Mouse (Mus musculus): ENCODE measurements around the gene AF366264. TPM values are rescaled to one million over a fixed set of nuclear protein-coding genes. Genes with fewer than 3 reads are reported as not detected.
"Not testable (repeated sequence)": the region's sequence is repeated elsewhere in the genome, so short reads cannot be mapped to it uniquely, and the experiment has no call there.

The AF366264 gene
- not detected in 2 replicates for polyA plus RNA-seq (2015; fragmentation: Nextera tagmentation; extraction: Ambion mirVana)

GRCm38 (mm10) chr8:13838289-13838688 lies at the start of gene AF366264:
AF366264 (minus strand) TSS chr8:13838389.
- ATAC-seq (ENCODE audit: low read depth); H3K4me3 ChIP-seq (ENCODE audit: low read depth, low read length); H3K4me2 ChIP-seq (ENCODE audit: low read depth, low read length); H3K4me1 ChIP-seq (ENCODE audit: control insufficient read depth, low read depth, low read length); H3K27me3 ChIP-seq (ENCODE audit: control insufficient read depth, insufficient read depth, low read depth, low read length); H3K9me3 ChIP-seq (replicated peaks; ENCODE audit: control insufficient read depth, low read length); H3K36me3 ChIP-seq (ENCODE audit: control insufficient read depth, insufficient read depth); H3K27ac ChIP-seq (ENCODE audit: low read length); H3K9ac ChIP-seq (ENCODE audit: low read depth, low read length): not testable (repeated sequence)
- WGBS (ENCODE audit: insufficient replicate concordance), result 66% methylated on average over 5 of the region's 5 CpGs

GRCm38 (mm10) chr8:13843286-13843685 lies 5.1 kb upstream of the AF366264 start:
- not testable (repeated sequence) for H3K27me3 ChIP-seq (ENCODE audit: control insufficient read depth, insufficient read depth, low read depth, low read length); H3K36me3 ChIP-seq (ENCODE audit: control insufficient read depth, insufficient read depth); H3K27ac ChIP-seq (ENCODE audit: low read length); ATAC-seq (ENCODE audit: low read depth); H3K4me1 ChIP-seq (ENCODE audit: control insufficient read depth, low read depth, low read length); H3K4me2 ChIP-seq (ENCODE audit: low read depth, low read length); H3K9me3 ChIP-seq (replicated peaks; ENCODE audit: control insufficient read depth, low read length); H3K4me3 ChIP-seq (ENCODE audit: low read depth, low read length); H3K9ac ChIP-seq (ENCODE audit: low read depth, low read length)
- WGBS (ENCODE audit: insufficient replicate concordance), result 75% methylated on average over 1 of the region's 1 CpGs

- no peak for ATAC-seq (ENCODE audit: low read depth)
- no peaks in the 10 kb centered on the region for H3K9me3 ChIP-seq (replicated peaks; ENCODE audit: control insufficient read depth, low read length)
- H3K27me3 ChIP-seq (ENCODE audit: control insufficient read depth, insufficient read depth, low read depth, low read length), result no peaks in the 10 kb centered on the region
- H3K27ac ChIP-seq (ENCODE audit: low read length), result no peak overlapping the region
- H3K9ac ChIP-seq (ENCODE audit: low read depth, low read length), result no peak overlapping the region
- no peak overlapping the region for H3K4me3 ChIP-seq (ENCODE audit: low read depth, low read length)
- no peaks in the 10 kb centered on the region for H3K4me1 ChIP-seq (ENCODE audit: control insufficient read depth, low read depth, low read length)
- no peak overlapping the region for H3K4me2 ChIP-seq (ENCODE audit: low read depth, low read length)
- 54% methylated on average over 7 of the region's 7 CpGs for WGBS (ENCODE audit: insufficient replicate concordance)
- H3K36me3 ChIP-seq (ENCODE audit: control insufficient read depth, insufficient read depth), result no peaks in the 10 kb centered on the region
Measured at GRCm38 (mm10) chr8:13828598-13829172, 9.5 kb downstream of the AF366264 start.

- no peak overlapping the region for H3K4me3 ChIP-seq (ENCODE audit: low read depth, low read length)
- H3K9me3 ChIP-seq (replicated peaks; ENCODE audit: control insufficient read depth, low read length), result no peaks in the 10 kb centered on the region
- H3K27me3 ChIP-seq (ENCODE audit: control insufficient read depth, insufficient read depth, low read depth, low read length), result no peaks in the 10 kb centered on the region
- no peak overlapping the region for H3K9ac ChIP-seq (ENCODE audit: low read depth, low read length)
- peaks cover 9% of the 10 kb centered on the region for H3K36me3 ChIP-seq (ENCODE audit: control insufficient read depth, insufficient read depth)
- WGBS (ENCODE audit: insufficient replicate concordance), result 64% methylated on average over 5 of the region's 5 CpGs
- ATAC-seq (ENCODE audit: low read depth), result no peak
- no peaks in the 10 kb centered on the region for H3K4me1 ChIP-seq (ENCODE audit: control insufficient read depth, low read depth, low read length)
- no peak overlapping the region for H3K4me2 ChIP-seq (ENCODE audit: low read depth, low read length)
- H3K27ac ChIP-seq (ENCODE audit: low read length), result no peak overlapping the region
Measured at GRCm38 (mm10) chr8:13799566-13799965, 38.6 kb downstream of the AF366264 start.

DNA sequence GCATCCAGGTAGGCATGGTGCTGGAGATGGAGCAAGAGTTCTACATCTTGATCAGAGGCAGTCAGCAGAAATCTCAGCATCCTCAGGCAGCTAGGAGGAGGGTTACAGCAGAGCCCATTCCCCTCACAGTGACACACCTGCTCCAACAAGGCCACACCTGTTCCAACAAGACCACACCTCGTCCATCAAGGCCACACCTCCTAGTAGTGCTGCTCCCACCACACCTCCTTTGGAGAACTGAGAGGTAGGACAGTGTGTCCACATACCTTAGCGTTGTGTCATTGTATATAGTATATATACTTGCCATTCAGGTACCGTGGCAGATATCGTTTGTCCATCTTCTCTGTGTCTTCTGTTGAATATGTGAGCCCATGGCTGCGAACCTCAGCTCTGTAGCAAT lies 40.5 kb downstream of the AF366264 start:
- Histone ChIP-seq H3K36me3 (ENCODE audit: control insufficient read depth, insufficient read depth) (peaks cover 9% of the 10 kb centered on the region), H3K9me3 (replicated peaks; ENCODE audit: control insufficient read depth, low read length) (no peaks in the 10 kb centered on the region), H3K4me3 (ENCODE audit: low read depth, low read length) (no peak overlapping the region), H3K9ac (ENCODE audit: low read depth, low read length) (no peak overlapping the region), H3K4me1 (ENCODE audit: control insufficient read depth, low read depth, low read length) (no peaks in the 10 kb centered on the region), H3K27me3 (ENCODE audit: control insufficient read depth, insufficient read depth, low read depth, low read length) (no peaks in the 10 kb centered on the region), H3K4me2 (ENCODE audit: low read depth, low read length) (no peak overlapping the region), H3K27ac (ENCODE audit: low read length) (no peak overlapping the region)
- no peak for ATAC-seq (ENCODE audit: low read depth)
- WGBS (ENCODE audit: insufficient replicate concordance), result 84% methylated on average over 5 of the region's 5 CpGs

- H3K27me3 ChIP-seq (ENCODE audit: control insufficient read depth, insufficient read depth, low read depth, low read length), result no peaks in the 10 kb centered on the region
- ATAC-seq (ENCODE audit: low read depth), result no peak
- no peak overlapping the region for H3K27ac ChIP-seq (ENCODE audit: low read length)
- no peak overlapping the region for H3K4me2 ChIP-seq (ENCODE audit: low read depth, low read length)
- no peaks in the 10 kb centered on the region for H3K9me3 ChIP-seq (replicated peaks; ENCODE audit: control insufficient read depth, low read length)
- H3K4me3 ChIP-seq (ENCODE audit: low read depth, low read length), result no peak overlapping the region
- 81% methylated on average over 11 of the region's 11 CpGs for whole genome bisulfite sequencing (ENCODE audit: insufficient replicate concordance)
- no peaks in the 10 kb centered on the region for H3K4me1 ChIP-seq (ENCODE audit: control insufficient read depth, low read depth, low read length)
- H3K36me3 ChIP-seq (ENCODE audit: control insufficient read depth, insufficient read depth), result peaks cover 11% of the 10 kb centered on the region
- no peak overlapping the region for H3K9ac ChIP-seq (ENCODE audit: low read depth, low read length)
Measured at GRCm38 (mm10) chr8:13793746-13794101, 44.5 kb downstream of the AF366264 start.

DNA sequence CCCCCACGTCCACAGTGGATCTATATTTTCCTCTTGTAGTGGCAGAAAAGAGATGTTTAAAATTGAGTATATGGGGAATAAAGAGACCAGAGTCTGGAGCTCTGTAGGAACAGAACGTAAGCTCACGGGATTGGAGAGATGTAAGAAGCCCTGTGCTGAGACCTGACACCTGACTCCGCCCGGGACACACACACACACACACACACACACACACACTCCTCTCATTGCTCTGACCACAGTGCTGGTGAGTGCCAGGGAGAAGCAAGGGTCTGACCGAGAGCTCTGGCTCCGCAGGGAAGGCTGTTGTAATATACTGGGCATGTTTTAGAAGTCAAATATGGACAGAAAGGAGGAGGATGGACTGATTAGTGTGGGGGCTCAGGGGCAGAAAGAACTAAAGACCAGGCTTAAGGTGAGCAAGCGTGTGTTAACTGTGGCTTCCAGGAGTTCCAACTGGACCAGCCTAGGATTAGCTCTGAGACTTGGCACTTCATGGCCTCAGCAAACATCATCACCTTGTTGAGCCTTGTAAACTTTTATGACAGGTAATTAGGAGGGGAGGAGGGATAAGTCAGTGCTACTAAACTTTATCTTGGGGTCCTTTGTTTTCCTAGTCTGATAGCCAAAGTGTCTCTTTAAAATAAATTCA lies 45.0 kb downstream of the AF366264 start:
- no peak for ATAC-seq (ENCODE audit: low read depth)
- Histone ChIP-seq H3K27ac (ENCODE audit: low read length) (no peak overlapping the region), H3K4me3 (ENCODE audit: low read depth, low read length) (no peak overlapping the region), H3K36me3 (ENCODE audit: control insufficient read depth, insufficient read depth) (peaks cover 11% of the 10 kb centered on the region), H3K9ac (ENCODE audit: low read depth, low read length) (no peak overlapping the region), H3K4me2 (ENCODE audit: low read depth, low read length) (no peak overlapping the region), H3K9me3 (replicated peaks; ENCODE audit: control insufficient read depth, low read length) (no peaks in the 10 kb centered on the region), H3K4me1 (ENCODE audit: control insufficient read depth, low read depth, low read length) (no peaks in the 10 kb centered on the region), H3K27me3 (ENCODE audit: control insufficient read depth, insufficient read depth, low read depth, low read length) (no peaks in the 10 kb centered on the region)
- WGBS (ENCODE audit: insufficient replicate concordance), result 80% methylated on average over 8 of the region's 8 CpGs

GRCm38 (mm10) chr8:13789606-13790005 lies 48.6 kb downstream of the AF366264 start:
- Histone ChIP-seq H3K27ac (ENCODE audit: low read length) (no peak overlapping the region), H3K9me3 (replicated peaks; ENCODE audit: control insufficient read depth, low read length) (no peaks in the 10 kb centered on the region), H3K4me1 (ENCODE audit: control insufficient read depth, low read depth, low read length) (peaks cover 8% of the 10 kb centered on the region), H3K4me2 (ENCODE audit: low read depth, low read length) (no peak overlapping the region), H3K9ac (ENCODE audit: low read depth, low read length) (no peak overlapping the region), H3K36me3 (ENCODE audit: control insufficient read depth, insufficient read depth) (peaks cover 2% of the 10 kb centered on the region), H3K4me3 (ENCODE audit: low read depth, low read length) (no peak overlapping the region), H3K27me3 (ENCODE audit: control insufficient read depth, insufficient read depth, low read depth, low read length) (no peaks in the 10 kb centered on the region)
- ATAC-seq (ENCODE audit: low read depth), result no peak
- WGBS (ENCODE audit: insufficient replicate concordance), result 82% methylated on average over 8 of the region's 8 CpGs

DNA sequence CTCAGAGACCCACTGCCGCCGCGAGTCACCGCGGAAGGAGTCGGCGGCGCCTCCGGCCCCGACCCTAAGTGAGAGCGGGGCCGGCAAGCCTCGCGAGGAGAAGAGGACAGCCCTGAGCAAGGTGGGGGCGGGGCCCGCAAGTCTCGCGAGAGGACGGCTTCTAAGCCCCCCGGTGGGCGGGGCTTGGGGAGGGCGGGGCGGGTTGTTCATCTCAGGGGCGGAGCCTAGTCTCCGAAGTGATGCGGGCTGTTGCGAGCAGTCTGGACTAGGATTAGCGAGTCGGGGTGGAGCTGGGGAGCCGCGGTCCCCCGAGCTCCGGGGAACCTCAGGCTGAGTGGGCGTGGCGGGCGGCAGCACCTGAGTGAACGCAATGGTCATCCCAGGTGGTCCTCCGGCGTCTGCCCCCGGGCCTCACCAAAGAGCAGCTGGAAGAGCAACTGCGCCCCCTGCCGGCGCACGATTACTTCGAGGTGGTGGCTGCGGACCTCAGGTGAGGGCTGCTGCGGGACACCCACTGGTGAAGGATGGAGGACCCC lies 52.4 kb downstream of the AF366264 start:
- Histone ChIP-seq H3K4me2 (ENCODE audit: low read depth, low read length) (peak overlapping the region; percentile 71), H3K36me3 (ENCODE audit: control insufficient read depth, insufficient read depth) (peaks cover 9% of the 10 kb centered on the region), H3K4me3 (ENCODE audit: low read depth, low read length) (peak overlapping the region; percentile 77), H3K9me3 (replicated peaks; ENCODE audit: control insufficient read depth, low read length) (no peaks in the 10 kb centered on the region), H3K4me1 (ENCODE audit: control insufficient read depth, low read depth, low read length) (peaks cover 13% of the 10 kb centered on the region), H3K27me3 (ENCODE audit: control insufficient read depth, insufficient read depth, low read depth, low read length) (no peaks in the 10 kb centered on the region), H3K9ac (ENCODE audit: low read depth, low read length) (peak overlapping the region; percentile 90), H3K27ac (ENCODE audit: low read length) (peak overlapping the region; percentile 92)
- WGBS (ENCODE audit: insufficient replicate concordance), result under 1% methylated on average over 47 of the region's 47 CpGs
- peak; percentile 89 for ATAC-seq (ENCODE audit: low read depth)

Data from liver, embryonic 16.5 days (tissue).